Mouse (Mus musculus) thymus, postnatal 0 days (tissue): ENCODE data around the gene Prss2. TPM values are rescaled to one million over a fixed set of nuclear protein-coding genes. Genes with fewer than 3 reads are reported as not detected.
A peak's percentile ranks its signal among the peaks of the same experiment; 100 is the strongest.
"Not testable (repeated sequence)": the region's sequence is repeated elsewhere in the genome, so short reads cannot be mapped to it uniquely, and the experiment has no call there.

Experiments
- DNase-seq: peaks from one replicate; pipeline ENCODE4 v3.0.0-alpha.2; 2015; ENCODE audit warnings: low spot score
- polyA plus RNA-seq: library from polyadenylated mRNA; unstranded; fragments of >200 nt; fragmentation: Nextera tagmentation; extraction: Ambion mirVana; gene quantifications from 2 replicates; pipeline ENCODE4 v1.2.1, GENCODE M21; 2015

Prss2 gene
- 3.6 and 4.7 TPM in 2 replicates for polyA plus RNA-seq

- DNase-seq = no peak
Measured at GRCm38 (mm10) chr6:41521487-41521886, at the start of gene Prss2. Prss2 (plus strand) TSS chr6:41521787.

GRCm38 (mm10) chr6:41499374-41499773 lies 22.2 kb upstream of the Prss2 start:
- DNase-seq = no peak

GRCm38 (mm10) chr6:41504915-41505314 lies 16.7 kb upstream of the Prss2 start:
- DNase-seq = no peak

GRCm38 (mm10) chr6:41505323-41505722 lies 16.3 kb upstream of the Prss2 start:
- peak; percentile 23 for DNase-seq

- no peak for DNase-seq
Measured at GRCm38 (mm10) chr6:41518017-41518524, 3.5 kb upstream of the Prss2 start.

GRCm38 (mm10) chr6:41526453-41526852 lies 4.9 kb downstream of the Prss2 start:
- no peak for DNase-seq

GRCm38 (mm10) chr6:41527402-41527801 lies 5.8 kb downstream of the Prss2 start:
- DNase-seq = no peak

- DNase-seq = peak; percentile 12
Measured at GRCm38 (mm10) chr6:41529987-41530386, 8.4 kb downstream of the Prss2 start.

GRCm38 (mm10) chr6:41532181-41532580 lies 10.6 kb downstream of the Prss2 start:
- DNase-seq = peak; percentile 37

GRCm38 (mm10) chr6:41532687-41533284 lies 11.2 kb downstream of the Prss2 start:
- peak; percentile 84 for DNase-seq

GRCm38 (mm10) chr6:41537376-41537775 lies 15.8 kb downstream of the Prss2 start:
- peak; percentile 44 for DNase-seq

- DNase-seq = not testable (repeated sequence)
Measured at GRCm38 (mm10) chr6:41538296-41538695, 16.7 kb downstream of the Prss2 start.

- DNase-seq = peak; percentile 15
Measured at GRCm38 (mm10) chr6:41540746-41541145, 19.2 kb downstream of the Prss2 start.

- DNase-seq = peak; percentile 90
Measured at GRCm38 (mm10) chr6:41541746-41542145, 20.2 kb downstream of the Prss2 start.

GRCm38 (mm10) chr6:41542983-41543382 lies 21.4 kb downstream of the Prss2 start:
- DNase-seq = no peak

- DNase-seq = peak; percentile 69
Measured at GRCm38 (mm10) chr6:41543411-41544050, 21.9 kb downstream of the Prss2 start.

GRCm38 (mm10) chr6:41544381-41544924 lies 22.9 kb downstream of the Prss2 start:
- peak; percentile 71 for DNase-seq

- DNase-seq = peak; percentile 45
Measured at GRCm38 (mm10) chr6:41545266-41545665, 23.7 kb downstream of the Prss2 start.

GRCm38 (mm10) chr6:41547056-41547650 lies 25.6 kb downstream of the Prss2 start:
- peak; percentile 36 for DNase-seq

- DNase-seq = no peak
Measured at GRCm38 (mm10) chr6:41548286-41548685, 26.7 kb downstream of the Prss2 start.

GRCm38 (mm10) chr6:41553356-41554010 lies 31.9 kb downstream of the Prss2 start:
- peak; percentile 95 for DNase-seq
